Mouse (Mus musculus) T-cell, adult 2 months (primary cell): ENCODE measurements around the gene Hist1h2ab.
"Not testable (repeated sequence)": the region's sequence is repeated elsewhere in the genome, so short reads cannot be mapped to it uniquely, and the experiment has no call there.

ENCODE experiments used
- DNase-seq: peaks from one replicate; pipeline ENCODE4 v3.0.0; 2022; ENCODE audit warnings: low spot score

Hist1h2ab gene

DNA sequence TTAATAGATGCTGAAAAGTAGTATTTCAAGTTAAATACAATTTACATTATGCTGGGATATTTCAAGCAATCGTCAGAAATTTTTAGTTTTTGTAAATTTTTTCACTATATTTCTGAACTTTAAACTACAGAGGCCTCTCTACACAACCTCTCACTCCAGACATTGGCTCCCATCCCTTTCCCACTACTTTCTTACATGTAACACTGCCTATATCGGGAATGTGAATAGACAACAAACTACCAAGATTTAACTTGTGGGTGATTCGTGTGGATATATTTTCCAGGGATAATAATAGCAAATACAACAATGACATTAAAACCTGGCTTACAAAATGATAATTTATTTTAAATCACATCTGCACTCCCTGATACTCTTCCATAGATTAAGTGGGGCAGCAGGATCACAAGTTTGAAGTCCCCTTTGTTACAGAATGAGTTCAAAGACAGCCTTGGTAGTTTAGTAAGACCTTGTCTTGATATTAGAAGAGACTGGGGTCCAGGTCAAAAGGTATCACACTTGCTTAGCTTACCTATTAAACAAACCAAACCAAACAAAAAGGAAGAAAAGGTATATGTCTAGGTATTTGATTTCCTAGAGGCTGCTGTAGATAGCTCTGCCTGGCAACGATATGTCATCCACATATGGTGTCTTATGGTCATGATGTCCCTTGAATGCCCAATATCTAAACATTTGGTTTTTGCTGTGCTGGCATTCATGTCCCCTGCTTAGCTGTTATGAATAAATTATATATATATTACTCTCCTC is 2.6 kb downstream of the Hist1h2ab start:
- DNase-seq = no peak

DNA sequence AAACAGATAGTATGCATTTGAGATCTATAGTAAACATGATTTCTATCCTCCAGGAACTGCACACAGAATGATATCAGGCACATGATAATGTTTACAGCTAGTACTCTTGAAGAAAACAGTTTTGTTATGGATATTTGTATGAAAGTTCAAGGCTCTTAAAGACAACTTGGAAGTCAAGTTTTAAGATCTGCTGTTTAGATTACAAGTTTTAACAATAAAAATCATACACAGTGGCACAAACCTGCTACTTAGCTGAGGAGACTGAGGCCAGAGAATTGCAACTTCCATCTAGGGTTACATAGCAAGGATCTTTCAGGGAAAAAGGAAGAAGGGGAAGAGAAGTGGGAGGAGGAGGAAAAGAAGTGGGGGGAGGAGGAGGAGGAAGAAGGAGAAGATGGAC is 4.1 kb downstream of the Hist1h2ab start:
- no peak for DNase-seq

DNA sequence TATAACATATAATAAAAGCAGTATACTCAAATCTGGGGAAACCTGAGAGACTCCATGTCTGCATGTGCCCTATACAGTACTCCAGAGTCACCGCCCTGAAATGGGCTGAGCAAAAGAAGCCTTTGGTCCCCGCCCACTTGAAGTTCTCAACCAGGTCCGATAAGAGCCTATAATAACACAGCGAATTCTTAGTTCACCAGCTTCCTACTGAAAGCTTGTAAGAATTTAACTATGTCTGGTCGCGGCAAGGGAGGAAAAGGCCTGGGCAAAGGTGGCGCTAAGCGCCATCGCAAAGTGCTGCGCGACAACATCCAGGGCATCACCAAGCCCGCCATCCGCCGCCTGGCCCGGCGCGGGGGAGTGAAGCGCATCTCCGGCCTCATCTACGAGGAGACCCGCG is 5.9 kb downstream of the Hist1h2ab start, which contains the start of gene Hist1h4b:
Gene Hist1h4b, plus strand, starts transcription at position 224 of the 400 bp plus-strand sequence.
- DNase-seq = peak; percentile 80

DNA sequence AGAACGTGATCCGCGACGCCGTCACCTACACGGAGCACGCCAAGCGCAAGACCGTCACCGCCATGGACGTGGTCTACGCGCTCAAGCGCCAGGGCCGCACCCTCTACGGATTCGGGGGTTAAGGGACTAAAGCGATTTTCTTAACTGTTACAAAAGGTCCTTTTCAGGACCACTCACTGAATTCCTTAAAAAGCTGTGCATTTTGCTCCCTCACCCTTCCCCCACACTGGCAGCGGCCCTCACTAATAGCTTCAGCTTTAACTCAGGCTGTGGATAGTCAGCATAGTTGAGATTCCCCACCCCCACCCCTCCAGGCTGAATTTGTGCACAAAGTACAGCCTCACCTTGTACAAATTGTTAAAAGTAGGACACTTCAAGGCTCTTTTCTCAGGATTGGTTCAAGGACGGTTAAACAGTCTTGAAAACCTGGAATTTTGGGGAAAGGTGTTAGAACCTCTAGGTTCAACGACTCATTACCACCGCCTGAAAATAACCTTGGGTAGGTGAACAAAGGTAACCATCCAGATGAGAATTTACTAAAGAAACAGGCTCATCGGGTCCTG is 6.4 kb downstream of the Hist1h2ab start:
- no peak for DNase-seq

DNA sequence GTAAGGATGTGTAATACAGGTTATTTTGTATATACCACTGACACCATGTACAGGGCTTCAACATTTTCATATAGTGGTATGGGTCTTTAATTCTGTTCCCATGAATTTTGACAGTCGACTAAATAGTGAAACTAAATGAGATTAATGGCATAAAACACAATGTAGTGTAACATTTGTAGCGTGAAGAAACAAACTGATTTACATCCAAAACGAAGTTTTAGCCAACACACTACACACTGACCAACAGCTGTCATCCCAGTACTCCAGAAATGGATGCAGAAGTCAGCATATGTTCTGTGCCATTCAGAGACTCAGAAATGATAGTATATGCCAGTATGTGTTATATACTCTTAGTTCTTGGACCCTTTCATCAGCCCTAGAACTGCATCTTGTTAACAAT is 7.0 kb downstream of the Hist1h2ab start:
- DNase-seq = no peak

DNA sequence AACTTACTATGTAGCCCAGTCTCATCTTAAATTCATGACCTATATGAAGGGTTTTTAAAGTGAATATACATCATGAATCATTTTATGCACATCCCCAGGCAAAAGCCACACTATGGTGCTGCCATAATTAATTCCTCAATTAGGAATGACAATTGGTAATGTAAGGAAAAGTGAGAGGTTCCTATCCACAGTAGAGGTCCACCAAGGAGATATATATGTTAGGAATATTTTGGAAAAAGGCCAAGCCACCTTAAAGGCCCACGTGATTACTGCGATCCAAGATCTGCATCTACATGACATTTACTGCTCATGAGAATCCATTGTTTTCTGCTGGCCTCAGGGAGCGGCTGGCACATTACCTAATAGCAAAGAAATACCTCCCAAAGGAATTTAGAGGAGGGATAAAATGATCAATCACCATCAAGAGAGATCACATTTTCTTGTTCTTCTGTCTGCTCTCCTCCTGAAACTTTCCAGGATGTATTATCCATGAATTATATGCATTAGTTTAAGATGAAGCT is 8.4 kb downstream of the Hist1h2ab start:
- DNase-seq = no peak

DNA sequence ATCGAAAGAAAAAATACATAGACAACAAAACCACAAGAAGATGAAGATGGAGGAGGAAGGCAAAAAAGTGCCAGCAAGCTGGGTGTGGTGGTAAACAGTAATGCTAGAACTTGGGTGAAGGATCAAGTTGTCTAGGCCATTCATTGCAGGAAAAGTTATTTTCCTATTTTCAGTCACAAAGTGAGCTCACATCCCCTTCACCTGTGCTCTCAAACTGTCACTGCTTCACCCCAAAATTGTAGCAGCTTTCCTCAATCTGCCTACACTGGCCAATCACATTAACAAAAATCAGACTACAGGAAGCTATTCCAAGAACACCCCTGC is 9.0 kb downstream of the Hist1h2ab start:
- DNase-seq = no peak

DNA sequence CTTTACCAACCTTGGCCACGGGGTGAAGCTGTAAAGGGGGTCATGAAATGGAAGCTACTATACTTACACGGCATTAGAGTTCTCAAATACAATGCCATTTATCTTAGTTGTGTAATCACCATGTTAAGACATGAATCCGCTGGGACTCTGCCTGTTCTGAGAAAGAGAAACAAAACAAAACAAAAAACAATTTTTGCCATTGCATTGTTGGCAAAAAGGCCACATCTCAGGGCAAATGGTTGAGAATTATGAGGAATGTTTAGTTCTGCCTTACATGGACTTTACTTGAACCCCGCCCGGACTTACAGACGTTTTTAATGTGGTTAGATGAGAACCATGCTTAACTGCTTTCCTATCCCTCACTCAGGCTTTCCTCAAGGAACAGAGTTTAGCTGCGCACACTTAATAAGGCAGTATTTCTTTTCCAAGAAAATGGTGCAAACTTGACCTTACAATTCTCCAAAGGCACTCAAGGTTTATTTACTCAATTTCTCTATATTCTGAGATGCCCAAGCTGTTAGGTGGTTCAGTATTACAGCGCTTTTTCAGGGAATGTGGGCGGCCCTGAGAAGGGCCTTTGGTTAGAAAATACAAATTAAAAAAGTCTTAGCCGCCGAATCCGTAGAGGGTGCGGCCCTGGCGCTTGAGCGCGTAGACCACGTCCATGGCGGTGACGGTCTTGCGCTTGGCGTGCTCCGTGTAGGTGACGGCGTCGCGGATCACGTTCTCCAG is 9.5 kb downstream of the Hist1h2ab start:
- DNase-seq = peak; percentile 39

DNA sequence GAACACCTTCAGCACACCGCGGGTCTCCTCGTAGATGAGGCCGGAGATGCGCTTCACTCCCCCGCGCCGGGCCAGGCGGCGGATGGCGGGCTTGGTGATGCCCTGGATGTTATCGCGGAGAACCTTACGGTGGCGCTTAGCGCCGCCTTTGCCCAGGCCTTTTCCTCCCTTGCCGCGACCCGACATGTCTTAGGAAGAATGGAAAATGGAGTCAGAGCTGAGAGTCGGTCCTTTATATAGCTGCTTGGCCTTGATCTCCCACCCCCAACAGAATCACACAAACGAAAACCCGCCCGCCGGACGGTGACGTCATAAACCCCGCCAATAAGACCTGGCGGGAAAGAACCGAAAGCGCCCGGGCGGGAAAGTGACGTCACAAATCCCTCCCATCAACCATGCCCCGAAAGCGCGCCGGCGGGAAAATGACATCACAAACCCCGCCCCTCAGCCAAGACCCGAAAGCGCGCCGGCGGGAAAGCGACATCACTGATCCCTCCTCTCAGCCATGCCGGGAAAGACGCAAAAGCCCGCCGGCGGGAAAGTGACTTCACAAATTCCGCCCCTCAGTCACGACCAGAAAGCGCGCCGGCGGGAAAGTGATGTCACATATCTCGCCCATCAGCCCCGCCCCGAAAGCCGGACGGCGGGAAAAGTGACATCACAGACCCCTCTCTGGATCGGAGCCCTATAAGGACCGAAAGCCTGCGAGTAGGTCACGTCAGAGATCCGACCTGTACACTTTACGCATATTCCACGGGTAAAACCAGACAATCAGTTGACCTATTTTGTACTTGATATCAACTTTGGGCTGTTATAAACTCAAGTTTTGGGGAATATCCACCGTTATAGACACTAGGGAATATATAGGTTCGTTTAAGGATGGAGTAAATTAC is 10.3 kb downstream of the Hist1h2ab start, which contains the start of gene Hist1h4a:
Gene Hist1h4a, minus strand, starts transcription at position 259 of the 893 bp plus-strand sequence.
- DNase-seq = peak; percentile 98

DNA sequence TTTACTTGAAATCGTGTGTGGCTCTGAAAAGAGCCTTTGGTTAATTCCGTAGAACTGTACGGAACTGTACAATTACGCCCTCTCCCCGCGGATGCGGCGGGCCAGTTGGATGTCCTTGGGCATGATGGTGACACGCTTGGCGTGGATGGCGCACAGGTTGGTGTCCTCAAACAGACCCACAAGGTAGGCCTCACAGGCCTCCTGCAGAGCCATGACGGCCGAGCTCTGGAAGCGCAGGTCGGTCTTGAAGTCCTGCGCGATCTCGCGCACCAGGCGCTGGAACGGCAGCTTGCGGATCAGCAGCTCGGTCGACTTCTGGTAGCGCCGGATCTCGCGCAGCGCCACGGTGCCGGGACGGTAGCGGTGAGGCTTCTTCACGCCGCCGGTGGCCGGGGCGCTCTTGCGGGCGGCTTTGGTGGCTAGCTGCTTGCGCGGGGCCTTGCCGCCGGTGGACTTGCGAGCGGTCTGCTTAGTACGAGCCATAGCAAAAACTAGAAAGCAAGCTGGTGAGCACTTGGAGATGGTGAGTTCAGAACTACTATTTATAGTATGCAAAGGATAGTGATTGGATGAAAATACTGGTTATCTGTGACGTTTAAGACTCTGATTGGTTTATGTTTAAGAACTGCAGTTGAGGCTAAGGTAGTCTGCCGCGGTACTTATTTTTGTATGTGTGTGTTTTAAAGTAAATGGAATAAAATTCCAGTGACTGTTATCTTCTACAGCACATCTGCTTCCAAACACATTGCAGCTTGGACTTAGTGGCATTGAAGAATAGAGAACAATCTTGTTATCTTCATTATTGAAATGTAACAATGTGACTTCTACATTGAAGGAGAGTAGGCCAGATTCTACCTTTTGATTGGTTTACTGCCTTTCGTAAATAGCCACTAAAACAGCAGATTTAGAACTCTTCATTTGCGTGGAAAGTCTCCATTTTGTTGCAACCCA is 11.2 kb downstream of the Hist1h2ab start, which contains the start of gene Hist1h3a:
Gene Hist1h3a, minus strand, starts transcription at position 516 of the 951 bp plus-strand sequence.
- DNase-seq = peak; percentile 57

DNA sequence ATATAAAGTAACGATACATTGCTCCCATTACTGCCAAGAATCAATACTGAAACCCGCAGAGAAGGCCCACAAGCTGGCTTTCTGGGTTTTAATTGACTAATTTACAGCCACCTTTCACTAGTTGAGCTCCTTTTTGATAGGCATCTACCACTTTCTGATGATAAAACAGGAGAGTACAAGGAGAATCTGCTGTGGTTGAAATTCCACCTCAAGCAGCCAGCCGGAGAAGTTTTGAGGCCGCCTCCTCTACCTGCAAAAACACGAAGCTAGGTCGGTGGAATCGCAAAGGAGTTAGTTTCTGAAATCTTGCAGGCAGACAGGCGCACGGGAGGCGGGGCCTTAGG is 12.3 kb downstream of the Hist1h2ab start:
- no peak for DNase-seq

DNA sequence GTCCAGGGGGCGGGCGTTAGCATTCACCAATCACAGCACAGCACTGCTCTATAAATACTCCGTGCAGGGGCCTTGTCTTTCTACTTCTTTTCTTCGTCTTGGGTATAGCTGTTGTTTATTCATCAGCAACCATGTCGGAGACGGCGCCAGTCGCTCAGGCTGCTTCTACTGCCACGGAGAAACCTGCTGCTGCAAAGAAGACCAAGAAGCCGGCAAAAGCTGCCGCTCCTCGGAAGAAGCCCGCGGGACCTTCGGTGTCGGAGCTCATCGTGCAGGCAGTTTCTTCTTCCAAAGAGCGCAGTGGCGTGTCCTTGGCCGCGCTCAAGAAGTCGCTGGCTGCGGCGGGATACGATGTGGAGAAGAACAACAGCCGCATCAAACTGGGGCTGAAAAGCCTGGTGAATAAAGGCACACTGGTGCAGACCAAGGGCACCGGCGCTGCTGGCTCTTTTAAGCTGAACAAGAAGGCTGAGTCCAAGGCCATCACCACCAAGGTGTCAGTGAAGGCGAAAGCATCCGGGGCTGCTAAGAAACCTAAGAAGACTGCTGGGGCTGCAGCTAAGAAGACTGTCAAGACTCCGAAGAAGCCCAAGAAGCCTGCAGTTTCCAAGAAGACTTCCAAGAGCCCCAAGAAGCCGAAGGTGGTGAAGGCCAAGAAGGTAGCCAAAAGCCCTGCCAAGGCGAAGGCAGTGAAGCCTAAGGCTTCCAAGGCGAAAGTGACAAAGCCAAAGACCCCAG is 12.8 kb downstream of the Hist1h2ab start, which contains the start of gene Hist1h1a:
Gene Hist1h1a, plus strand, starts transcription at position 81 of the 738 bp plus-strand sequence.
- peak; percentile 83 for DNase-seq

DNA sequence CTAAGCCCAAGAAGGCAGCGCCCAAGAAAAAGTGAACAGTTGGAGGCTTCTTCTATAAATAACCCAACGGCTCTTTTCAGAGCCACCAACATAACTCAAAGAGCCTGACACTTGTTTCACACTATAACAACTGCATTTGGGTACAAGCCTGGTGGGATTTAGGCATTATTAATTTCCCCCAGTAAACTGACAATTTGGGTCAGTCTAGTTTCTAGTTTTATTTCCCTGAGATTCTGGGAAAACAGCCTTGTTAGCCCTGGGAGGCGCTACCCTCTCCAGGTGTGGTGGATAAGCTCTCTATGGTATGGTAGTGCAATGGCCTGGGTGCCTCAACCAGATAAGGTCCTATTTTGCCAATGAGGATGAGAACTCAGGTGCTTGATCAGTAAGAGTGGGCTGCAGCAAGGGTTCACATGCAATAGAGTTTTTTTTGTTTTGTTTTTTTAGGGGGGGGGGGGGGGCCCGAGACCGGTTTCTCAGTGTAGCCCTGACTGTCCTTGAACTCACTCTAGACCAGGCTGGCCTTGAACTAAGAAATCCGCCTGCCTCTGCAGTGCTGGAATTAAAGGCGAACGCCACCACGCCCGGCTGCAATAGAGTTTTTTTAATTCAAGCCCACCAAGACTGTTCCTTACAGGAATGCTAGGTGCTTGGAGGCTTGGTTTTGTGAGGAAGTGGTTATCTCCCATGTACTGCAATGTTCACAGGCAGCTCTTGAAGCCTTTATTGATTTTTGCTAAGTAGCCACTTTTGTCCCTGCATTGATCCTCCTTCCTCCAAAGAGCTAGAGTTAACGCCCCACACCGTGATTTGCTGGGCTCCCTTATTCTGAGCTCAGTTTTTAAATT is 13.6 kb downstream of the Hist1h2ab start:
- DNase-seq = no peak

DNA sequence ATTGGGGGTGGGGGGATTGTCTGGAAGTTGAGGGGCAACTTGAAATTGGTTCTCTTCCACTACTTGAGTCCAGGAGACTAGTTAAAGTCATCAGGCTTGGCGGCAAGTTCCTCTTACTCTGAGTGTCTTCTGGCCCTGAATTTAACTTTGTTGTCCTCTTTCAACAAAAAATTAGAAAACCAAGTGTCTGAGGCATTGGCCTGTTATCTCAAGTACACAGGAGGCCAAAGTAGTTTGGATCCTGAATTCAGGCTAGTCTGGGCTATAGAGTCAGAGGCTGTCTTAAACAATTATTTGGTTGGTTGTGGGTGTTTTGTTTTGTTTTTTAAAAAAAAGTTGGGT is 14.2 kb downstream of the Hist1h2ab start:
- DNase-seq = no peak

DNA sequence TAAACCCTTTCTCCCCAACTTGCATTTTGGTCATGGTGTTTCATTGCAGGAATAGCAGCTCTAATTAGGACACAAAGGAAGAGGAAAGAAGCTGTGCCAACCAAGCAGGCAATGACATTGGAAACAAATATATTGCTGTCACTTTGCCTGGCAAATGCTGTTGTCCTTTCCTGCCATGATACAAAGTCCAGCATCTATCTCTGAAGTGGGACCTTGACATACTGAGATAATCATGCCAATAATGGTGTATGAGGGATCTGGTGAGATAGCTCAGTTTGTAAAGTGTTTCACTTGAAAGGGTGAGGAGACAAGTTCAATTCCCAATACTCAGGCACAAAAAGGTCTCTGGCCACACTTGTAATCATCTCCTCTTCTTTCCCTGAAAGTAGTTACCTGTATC is 15.8 kb downstream of the Hist1h2ab start:
- no peak for DNase-seq

DNA sequence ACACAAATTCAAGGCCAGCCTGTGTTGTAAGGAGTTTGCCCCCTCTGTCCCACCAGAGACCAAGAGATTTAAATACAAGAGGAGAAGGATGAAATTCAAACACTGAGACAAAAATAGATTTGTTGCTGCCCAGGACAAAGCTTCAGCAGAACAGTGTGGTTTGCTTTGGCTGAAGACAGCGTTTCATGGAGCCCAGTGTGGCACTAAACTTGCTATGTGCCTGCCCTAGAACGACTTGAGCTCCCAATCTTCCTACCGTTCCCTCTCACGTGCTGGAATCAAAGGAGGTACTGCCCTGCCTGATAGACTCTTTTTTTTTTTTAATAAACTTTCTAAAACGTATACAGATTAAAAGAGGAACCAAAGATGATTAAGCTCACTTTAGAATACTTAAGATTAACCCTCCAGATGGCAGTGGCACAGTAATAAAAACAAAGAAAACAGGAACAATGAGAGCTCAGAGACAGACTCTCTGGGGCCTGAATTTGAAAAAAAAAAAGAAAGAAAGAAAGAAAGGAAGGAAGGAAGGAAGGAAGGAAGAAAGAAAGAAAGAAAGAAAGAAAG is 18.0 kb downstream of the Hist1h2ab start:
- no peak for DNase-seq

DNA sequence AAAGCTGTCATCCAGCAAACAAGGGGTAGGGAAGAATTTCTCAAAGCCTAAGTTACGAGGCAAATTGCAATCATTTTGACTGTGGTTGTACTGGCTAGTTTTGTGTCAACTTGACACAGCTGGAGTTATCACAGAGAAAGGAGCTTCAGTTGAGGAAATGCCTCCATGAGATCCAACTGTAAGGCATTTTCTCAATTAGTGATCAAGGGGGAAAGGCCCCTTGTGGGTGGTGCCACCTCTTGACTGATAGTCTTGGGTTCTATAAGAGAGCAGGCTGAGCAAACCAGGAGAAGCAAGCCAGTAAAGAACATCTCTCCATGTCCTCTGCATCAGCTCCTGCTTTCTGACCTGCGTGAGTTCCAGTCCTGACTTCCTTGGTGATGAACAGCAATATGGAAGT is 18.7 kb downstream of the Hist1h2ab start, which contains the start of gene Trim38:
Gene Trim38, plus strand, starts transcription at position 301 of the 400 bp plus-strand sequence.
- not testable (repeated sequence) for DNase-seq

DNA sequence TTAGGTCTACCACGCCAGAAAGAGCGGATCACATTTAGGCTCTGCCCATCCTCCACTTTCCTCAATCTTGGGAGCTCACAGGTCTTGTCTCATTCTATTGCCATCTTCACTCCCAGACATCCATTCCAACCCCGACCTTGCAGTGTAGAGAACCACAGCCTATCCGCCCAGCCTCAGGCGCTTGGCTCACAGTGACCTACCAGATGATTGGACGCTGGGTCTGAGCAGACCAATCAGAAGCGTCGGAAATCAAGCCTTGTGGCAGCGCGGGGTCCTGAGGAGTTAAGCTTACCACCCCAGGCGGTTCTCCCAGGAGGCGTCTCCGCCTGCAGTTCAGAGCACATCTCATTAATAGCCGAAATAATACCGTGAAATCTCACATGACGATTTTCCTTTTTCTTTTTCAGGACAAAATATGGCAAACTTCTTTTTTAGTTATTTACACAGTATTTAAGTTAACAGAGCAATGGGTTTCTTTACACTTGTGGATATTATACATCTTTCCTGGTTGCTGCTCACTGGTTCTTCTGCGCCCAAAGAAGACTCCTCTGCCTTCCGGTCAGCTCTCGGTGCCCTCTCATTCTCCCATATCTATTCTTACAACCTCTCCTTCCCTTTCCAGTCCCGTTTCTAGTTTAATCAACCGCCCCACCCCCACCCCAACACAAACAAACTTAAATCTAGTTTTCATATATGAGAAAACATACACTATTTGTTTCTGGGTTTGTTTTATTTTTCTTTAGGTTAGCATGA is 21.8 kb downstream of the Hist1h2ab start:
- DNase-seq = no peak
